Mouse (Mus musculus) gastrocnemius, adult 8-10 months (tissue): ENCODE measurements at regions not wholly inside any gene's neighbourhood (a gene's known extent, or its start where the extent isn't known, plus 50 kb on each side); places are given as distances from the start of the nearest gene placed in this dataset.

ENCODE experiments used
- DNase-seq, 2 experiments: peaks; one replicate each; pipeline ENCODE4 v3.0.0; 2022; ENCODE audit warnings: low spot score in 2 of 2

DNA sequence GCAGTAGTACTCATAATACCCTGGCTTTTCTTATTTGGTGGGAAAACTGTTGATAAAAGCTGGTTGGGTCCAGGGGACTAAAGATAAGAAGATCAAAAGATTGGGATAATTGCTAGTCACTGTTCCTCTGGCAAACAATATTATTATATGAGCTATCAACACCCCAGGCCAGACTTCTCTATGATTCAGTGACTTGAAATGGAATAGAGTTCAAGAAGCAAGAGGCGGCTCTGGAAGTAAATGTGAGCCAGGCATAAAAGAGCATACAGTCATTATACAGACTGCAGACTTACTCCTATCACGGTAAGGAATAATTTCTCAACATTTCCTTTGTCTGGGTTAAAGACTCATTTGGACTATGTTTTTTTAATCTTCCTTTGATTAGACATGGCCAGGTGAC lies 278.5 kb upstream of the Acvr2a start:
- DNase-seq: no peak

DNA sequence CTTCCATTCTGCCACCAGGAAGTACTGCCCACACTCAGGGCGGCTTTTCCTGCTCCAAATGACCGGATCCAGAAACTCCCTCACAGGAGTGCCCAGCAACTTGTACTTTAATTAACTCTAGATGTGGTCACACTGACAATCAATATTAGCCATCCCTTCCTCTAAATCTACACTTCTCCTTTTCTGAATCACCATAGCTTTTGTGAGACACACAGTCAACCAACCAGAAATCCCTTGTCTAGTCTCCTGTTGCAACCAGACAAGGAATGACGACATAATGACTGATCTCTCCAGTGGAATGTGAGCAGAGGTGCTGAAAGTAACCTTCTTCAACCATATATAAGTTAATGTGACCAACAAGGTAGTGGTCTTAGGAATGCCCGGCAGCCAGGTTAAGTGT lies 277.0 kb upstream of the Acvr2a start:
- DNase-seq: no peak

DNA sequence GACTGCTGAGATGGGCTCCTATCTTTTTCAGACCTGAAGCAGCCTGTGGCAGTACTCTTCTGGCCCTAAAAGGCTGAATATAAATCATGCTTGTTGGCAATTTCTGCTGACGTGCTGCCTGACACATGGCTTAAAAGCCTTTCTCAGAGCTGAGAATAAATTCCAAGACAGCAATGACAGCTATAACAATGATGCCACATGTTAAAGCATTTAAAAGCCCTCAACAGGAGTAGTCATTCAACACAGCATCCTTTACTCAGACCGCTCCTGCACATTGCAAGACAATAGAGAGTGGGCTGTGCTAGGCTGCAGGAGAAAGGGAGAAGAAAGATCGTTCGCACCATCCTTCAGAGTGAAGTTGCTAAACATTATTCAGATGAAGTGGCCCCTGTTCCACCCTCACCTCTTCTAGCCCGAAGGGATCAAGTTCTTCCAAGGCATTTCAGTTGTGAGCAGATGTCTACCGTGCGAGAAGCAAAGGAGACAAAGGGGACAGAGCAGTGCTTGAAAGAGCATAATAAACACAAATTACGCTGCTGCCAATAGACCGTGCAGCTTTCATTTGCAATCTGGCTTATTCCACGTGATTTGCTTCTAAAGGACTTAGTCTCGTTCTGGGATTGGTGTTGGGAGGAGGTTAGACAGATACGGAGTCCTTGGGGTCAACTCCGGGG lies 275.1 kb upstream of the Acvr2a start:
- DNase-seq: peak in 1 of 2 experiments; percentile 4

DNA sequence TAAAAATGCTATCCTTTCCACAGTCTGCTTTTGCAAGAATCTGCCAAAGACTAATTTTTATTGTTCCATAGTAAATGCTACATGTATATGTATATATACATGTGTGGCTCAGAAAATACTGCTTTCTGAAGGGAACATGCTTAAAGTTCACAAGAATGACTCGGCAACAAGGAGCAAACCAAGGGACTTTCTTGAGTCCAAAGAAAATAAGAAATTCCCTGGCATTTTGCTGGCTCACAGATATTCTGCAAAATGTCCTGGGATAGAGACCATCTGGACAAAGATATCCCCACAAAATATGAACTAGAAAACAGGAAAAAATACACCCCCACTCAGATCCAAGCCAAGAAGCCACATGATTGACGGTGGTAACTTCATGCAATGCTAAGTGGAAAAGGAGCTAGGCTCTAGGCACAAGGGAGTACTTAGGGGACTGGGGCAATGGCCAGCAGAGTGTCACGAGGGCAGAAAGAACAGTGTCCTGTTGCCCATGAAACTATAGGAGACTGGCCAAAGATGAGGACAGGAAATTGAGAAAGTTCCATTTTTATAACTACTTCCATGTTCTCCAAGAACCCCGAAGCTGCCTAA lies 274.3 kb upstream of the Acvr2a start:
- DNase-seq: peak; percentile 49 to 63

DNA sequence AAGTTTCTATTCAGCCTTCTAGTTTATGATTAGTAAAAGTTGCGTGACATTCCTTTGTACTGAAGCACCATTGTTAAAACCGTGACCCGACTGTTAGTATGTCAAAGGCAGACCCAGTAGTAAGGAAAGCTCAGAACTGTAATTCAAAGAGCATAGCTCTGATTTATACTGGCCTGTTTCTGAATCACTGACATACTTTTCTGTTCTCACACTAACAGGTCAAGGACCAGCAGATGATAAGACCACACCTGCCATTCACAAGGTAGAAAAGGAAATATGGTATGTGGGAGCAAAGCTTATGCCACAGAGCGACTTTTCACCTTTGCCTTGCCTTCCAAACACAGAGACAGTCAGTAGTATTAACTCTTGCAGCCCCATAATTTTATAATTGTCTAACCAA lies 269.5 kb upstream of the Acvr2a start:
- DNase-seq: no peak

DNA sequence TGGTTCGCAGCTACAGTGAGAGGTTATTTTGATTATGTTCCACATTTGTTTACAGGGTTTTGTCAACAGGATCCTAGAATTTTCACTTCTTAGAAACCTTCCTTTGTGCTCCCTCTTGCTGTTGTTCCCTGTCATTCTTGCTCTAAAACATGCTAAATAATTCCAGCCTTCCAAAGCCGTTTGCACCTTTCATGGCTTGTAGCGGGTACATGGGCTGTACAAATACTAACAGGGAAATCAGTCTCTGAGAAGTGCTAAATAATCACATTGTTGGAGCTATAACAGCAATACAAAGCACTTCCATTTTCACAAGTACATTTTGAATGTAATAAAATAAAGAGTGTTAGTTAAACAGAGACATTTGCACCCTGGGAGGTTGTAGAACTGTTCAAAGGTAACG lies 268.8 kb upstream of the Acvr2a start:
- DNase-seq: no peak

DNA sequence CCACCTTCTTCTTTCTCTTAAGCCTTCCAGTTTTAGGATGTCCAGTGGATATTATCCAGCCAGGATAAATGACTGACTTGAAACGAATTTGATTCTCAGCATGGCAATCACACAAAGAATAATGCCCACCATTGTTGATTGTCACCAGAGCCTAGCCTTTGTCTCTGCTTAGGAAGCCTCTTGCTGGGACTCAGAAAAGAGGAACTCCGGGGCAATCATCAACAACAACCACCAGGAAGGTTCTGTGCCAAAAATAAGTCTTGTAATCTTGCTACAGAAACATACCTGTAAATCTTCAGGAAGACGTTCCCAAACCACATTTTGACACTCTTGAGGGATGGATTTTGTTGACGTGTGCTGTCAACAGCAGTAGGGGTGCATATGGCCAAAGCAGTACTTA lies 268.2 kb upstream of the Acvr2a start:
- no peak for DNase-seq

DNA sequence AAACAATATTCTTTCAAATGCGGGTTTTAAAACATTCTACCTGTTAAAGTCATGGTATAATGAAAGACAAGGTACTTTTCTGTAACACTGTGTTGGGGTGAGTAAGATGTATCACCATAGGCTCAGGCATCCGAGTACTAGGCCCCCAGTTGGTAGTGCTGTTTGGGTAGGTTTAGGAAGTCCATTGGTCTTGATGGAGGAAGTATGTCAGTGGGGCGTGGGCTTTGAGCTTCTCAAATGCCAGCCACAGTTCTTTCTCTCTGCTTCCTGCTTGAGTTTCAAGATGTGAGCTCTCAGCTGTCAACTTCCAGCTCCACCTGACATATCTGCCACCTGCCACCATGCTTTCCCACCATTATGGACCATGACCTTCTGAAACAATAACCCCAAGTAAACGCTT lies 267.7 kb upstream of the Acvr2a start:
- DNase-seq: no peak

DNA sequence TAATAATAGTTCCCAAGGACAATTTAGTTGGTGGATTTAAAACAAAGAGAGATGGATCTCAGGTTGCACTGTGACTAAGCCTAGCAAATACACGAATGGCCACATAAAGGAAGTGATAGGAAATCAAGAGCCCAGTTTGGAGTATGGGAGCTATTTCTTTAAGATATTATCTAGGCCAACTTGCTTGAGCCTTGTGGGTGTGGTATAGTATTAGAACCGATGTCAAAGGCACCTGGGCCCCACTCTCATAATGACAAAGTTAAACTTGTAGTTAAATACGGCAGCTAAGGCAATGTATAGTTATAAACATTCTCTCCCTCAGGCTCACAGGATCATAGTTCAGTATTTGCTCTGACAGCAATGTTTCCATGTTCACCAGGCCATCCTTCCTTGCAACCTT lies 257.3 kb upstream of the Acvr2a start:
- DNase-seq: no peak

DNA sequence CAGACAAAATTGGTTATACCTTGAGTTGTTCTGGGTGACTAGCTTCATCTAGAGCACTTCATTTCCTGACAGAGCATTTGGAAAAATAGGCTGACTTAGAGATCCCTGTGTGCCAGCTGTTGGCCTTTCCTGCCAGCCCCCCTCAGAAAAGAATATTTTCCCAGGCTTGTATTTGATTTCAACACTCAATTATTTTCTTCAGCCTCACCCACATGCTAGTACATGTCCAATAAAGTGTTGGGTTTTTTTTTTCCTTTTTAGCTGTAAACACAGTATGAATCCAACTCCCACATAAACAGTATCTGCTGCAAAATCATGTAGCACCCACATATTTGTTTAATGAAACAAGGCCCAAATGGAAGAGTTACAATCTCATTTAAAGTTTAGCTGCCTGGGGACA lies 256.8 kb upstream of the Acvr2a start:
- DNase-seq: no peak

DNA sequence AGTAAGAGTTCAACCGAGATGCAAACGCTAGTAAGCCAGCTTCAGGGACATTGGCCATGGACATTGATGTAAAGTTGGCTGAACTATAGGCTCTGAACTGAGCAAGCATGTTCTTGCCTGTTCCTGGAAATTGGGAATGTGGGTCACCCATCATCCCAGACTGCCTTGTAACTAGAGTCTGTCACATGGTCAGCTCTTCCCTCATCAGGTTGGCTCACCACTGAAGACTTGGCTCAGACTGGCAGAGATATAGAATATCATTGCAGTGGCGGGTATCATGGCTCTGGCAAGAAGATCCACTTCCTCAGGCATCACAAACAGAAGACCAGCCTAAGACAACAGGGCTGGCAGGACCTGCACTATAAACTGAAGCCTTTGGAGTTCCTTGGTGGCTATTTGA lies 255.3 kb upstream of the Acvr2a start:
- DNase-seq: peak; percentile 33 to 59

DNA sequence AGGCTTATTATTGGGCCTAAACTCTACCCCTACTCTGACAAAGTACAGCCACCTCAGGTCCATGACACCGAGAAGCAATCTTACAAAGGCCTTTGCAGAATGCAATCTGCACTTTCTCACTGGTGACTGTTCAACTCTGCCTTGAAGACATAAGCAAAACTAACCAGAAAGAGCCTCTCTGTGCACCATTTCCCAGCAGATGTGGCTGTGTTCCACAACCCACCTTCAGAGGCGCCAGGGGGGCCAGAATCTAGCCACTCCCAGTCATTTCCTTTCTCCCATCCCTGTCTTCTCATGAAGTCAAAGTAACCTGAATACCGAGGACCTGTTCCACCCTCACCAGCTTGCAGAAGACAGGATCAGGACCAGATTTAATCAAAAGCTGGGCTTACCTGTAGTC lies 250.3 kb upstream of the Acvr2a start:
- DNase-seq: no peak

DNA sequence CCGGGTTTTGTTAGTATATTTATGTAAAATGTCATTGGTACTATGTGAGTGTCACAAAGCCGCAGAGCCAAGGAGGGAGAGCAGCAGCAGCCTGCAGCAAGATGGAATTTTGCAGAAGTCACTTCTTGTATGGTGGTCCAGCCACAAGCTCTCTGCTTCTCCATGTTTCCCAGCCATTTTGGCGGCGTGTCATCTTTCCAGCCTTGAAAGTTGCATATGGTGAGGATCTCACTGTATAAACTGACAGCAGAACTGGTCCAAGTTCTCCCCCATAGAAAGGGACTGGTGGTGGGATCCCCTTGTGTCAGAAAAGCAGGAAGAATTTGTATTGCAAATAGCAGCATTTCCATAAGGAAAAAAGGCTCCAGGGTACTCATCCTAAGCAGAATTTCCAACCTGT lies 249.7 kb upstream of the Acvr2a start:
- DNase-seq: no peak

DNA sequence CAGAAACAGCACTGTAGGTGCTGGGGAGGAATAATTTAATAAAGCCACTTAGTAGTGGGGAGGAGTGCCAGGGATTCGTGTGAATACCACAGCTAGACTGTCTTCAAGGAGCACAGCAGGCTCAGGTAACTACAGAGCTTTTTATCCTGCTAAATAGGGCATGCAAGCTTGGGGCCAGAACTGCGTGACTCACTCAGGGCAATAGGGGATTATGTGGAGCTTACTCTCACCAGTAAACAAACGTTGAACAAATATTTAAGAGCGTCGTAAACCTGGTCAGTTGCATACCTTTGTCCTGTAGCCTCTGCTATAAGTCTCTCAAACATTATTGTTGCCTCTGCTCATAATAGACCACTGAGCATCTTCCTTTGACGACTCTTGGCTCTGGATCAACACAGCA lies 246.0 kb upstream of the Acvr2a start:
- no peak for DNase-seq

DNA sequence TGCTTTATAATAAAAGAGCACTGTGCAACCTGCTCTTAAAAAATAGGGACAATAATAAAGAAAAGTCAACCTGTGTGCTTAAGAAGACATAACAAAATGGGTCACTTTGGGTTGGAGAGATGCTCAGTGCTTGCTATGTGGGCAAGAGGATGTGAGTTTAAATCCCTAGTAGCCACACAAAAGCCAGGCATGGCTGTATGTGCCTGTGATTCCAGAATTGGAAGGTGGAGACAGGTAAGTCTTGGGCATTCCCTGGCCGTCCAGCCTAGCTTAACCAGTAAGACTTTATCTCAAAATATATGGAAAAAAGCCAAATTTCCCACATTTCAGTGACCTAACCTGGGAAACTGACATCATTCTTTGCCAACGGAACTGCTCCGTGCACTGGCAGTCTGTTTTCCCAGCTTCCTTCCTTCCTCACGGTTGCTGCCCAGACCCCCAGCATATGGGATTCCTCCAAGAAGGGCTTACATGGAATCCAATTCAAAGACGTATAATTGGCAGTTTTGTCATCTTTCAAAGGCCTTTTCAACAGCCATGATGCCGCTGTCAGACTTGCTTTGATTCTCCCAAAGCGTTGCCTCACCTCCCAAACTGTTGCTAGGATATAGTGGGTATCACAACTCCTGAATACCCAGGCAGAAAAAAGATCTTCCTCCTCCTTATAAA lies 227.6 kb upstream of the Acvr2a start:
- no peak for DNase-seq

DNA sequence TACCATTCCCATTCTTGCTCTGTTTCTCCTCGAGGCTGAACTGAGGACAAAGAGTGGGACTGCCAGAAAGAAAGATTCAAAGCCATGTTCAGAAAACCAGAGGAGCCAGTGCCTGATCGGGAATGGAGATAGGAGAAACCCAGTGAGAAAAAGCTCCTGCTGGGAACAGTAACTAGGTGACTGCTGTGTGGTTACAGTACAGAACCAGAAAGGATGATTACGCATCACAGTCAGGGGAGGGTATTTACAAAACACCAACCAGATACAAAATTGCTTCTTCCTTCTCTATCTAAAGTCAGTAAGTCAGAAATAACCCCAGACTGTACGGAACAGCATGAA lies 227.1 kb upstream of the Acvr2a start:
- DNase-seq: no peak

DNA sequence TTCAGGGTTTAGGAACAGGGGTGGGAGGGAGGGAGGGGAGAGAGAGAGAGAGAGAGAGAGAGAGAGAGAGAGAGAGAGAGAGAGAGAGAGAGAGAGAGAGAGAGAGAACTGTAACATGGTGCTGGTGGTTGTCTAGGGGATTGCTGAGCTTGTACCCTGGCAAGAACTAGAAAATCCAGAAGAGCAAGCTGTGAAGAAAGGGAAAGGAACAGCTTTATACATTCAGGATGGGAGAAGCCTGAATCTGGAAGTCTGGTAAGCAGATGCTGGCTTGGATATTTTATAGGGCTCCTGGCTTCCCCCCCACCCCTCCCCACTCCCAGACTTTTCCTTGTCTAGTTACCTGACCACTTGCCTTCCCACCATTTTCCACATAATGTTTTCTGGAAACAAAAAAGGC lies 224.2 kb upstream of the Acvr2a start:
- no peak for DNase-seq

DNA sequence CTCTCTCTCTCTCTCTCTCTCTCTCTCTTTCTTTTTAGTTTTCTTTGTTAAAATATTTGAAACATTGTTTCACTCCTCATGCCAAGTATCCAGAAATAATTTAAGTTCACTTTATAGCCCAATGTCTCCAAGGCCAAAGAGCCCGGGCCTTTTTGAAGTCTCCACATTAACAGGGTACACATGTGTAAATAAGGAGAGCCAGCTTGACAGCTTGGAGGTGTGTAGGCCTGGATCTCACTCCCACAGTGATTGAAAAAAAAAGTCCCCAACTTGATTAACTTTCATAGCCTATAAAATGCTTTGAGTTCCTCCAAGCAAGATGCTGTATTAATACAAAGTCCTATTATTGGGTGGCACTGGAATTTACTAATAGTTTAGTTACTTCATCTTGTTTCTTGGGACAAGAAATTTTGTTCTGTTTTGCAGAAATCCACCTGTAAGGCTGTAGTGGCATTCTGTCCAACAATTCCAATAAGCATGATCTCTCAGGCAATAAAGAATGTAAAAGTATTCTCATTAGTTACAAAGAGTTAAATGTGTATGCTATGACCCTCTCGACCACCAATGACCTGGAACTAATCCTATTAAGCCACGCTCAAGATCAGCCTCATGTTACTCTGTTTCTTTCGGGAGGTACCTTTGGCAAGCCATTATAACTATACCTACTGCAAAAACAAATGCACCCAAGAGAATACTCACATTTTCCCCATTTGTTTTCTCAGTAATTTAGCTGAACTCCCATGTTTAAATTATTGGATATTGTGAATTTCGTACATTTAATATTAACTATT lies 215.9 kb upstream of the Acvr2a start:
- DNase-seq: no peak

DNA sequence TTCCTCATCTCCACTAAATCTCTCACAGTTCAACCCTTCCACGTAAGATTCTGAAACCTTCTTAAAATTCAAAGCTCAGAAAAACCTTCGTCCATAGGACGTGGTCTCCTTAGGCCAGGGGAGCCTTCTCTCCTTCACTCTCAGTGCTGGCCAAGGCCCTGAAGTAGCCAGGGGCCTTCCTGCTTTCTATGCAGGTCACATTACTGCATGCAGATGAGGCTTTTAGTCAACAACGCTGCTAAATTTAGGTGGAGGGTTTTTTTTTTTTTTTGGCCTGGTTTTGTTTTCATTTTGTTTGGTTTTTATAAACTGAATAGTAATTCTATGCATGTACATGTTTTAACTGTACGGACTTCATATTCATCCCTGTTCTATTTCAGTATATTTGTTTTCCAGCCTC lies 214.5 kb upstream of the Acvr2a start:
- DNase-seq: no peak

DNA sequence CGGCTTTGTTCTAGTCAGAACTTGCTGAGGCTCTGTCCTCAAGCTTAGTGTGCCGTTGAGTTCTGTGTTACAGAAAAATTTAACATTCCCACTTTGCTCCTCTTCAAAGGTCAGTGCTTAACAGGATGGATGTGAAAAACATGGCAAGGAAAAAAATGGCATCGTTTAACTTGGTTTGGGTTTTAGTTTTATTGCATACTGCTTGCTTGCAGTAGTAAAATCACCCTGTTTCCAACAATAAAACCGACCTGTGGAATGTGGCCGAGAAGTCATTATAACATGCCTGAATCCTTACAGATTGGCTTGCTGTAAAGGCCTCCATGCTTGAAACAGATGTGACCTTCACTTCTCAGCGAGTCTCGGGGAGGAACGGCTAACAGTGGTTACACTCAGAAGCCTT lies 212.1 kb upstream of the Acvr2a start:
- no peak for DNase-seq

DNA sequence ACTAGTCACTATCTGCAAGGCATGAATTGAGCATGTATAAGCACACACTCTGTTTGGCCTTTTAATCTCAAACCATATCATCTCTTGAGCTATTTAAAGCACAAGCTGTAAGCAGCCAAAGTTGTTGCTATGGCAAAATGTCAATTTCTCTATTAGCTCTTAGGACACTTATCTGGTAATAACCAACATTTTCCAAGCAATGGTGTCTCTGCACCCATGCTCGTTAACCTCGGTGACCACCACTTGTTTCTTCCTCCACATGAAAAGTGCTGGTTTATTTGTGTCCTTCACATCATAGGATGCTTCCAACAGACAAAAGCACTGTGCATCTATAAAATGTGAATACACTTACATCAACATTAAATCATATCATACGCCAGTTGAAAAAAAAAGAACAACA lies 204.4 kb upstream of the Acvr2a start:
- DNase-seq: no peak

DNA sequence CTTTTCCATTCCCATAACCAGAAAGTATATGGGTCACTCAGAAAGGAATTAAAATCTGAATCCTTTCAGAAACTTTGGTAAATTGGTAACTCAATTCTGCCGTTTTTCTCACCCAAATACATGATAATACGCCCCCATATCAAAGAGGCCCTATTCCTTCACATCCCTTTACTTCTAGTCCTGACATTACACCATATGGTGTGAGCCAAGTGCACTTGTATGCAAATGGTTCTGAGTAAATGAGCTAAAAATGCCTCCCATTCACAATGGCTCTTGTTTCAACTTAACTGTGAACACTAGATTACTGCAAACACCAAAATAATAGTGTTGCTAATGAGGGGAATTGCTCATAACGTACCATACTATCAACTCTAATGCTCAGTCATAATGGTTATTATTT lies 201.7 kb upstream of the Acvr2a start:
- DNase-seq: no peak
